Mouse (Mus musculus): ENCODE measurements around the gene Galnt10. TPM values are rescaled to one million over a fixed set of nuclear protein-coding genes. Genes with fewer than 3 reads are reported as not detected.

Galnt10 gene
- polyA plus RNA-seq, 1 experiment from 2014 or later = 6.3 TPM

Other genes starting within 250 kb of the Galnt10 start
- 37.1 and 47.0 TPM in 2 replicates for gene Fam114a2, start 126.8 kb upstream of the Galnt10 start, polyA plus RNA-seq (2014; fragmentation: Nextera tagmentation; extraction: Ambion mirVana)
- gene Mfap3, start 126.8 kb upstream of the Galnt10 start, polyA plus RNA-seq (2014; fragmentation: Nextera tagmentation; extraction: Ambion mirVana) = 32.7 and 33.6 TPM in 2 replicates
- 14.2 and 20.4 TPM in 2 replicates for gene Sap30l, start 156.2 kb downstream of the Galnt10 start, polyA plus RNA-seq (2014; fragmentation: Nextera tagmentation; extraction: Ambion mirVana)
- 13.0 and 14.1 TPM in 2 replicates for gene Hand1, start 187.4 kb downstream of the Galnt10 start, polyA plus RNA-seq (2014; fragmentation: Nextera tagmentation; extraction: Ambion mirVana)